Mouse (Mus musculus) midbrain, embryonic 12.5 days (tissue): Measurements from ENCODE around the gene Hoxb3. TPM values are rescaled to one million over a fixed set of nuclear protein-coding genes. Genes with fewer than 3 reads are reported as not detected.

Experiments
- ATAC-seq: fragments of 200-750 bp; cut with Nextera tagmentation; 2 replicates; pipeline ENCODE4 v1.8.0; 2017; ENCODE audit warnings: low read depth, moderate TSS enrichment, moderate library complexity; ENCODE audit not compliant: low FRiP score
- H3K27ac ChIP-seq: fragments of 300-500 bp; sonication (generic); replicated peaks from 2 replicates; pipeline ENCODE4 v1.5.1; 2016; ENCODE audit warnings: mild to moderate bottlenecking
- H3K27me3 ChIP-seq: fragments of 300-500 bp; sonication (generic); 2 replicates; pipeline ENCODE4 v1.6.1; 2016; ENCODE audit warnings: mild to moderate bottlenecking
- H3K36me3 ChIP-seq: fragments of 300-500 bp; sonication (generic); 2 replicates; pipeline ENCODE4 v1.6.1; 2016
- H3K4me1 ChIP-seq: fragments of 300-500 bp; sonication (generic); 2 replicates; pipeline ENCODE4 v1.6.1; 2016
- H3K4me2 ChIP-seq: fragments of 300-500 bp; sonication (generic); replicated peaks from 2 replicates; pipeline ENCODE4 v1.6.1; 2016; ENCODE audit warnings: mild to moderate bottlenecking, moderate library complexity
- H3K4me3 ChIP-seq: fragments of 300-500 bp; sonication (generic); 2 replicates; pipeline ENCODE4 v1.5.1; 2016; ENCODE audit warnings: mild to moderate bottlenecking
- H3K9ac ChIP-seq: fragments of 300-500 bp; sonication (generic); replicated peaks from 2 replicates; pipeline ENCODE4 v1.6.1; 2016; ENCODE audit warnings: mild to moderate bottlenecking, moderate library complexity
- H3K9me3 ChIP-seq: fragments of 300-500 bp; sonication (generic); 2 replicates; pipeline ENCODE4 v1.6.1; 2016; ENCODE audit warnings: mild to moderate bottlenecking
- WGBS: fragments of 180-500 bp; shearing (Covaris S2); methylation state at CpG from one replicate; pipeline ENCODE4 v1.1.7; 2016; 5-methylcytosine and 5-hydroxymethylcytosine counted together
- polyA plus RNA-seq: library from polyadenylated mRNA; unstranded; fragments of >200 nt; fragmentation: Nextera tagmentation; extraction: Ambion mirVana; gene quantifications from 2 replicates; pipeline ENCODE4 v1.2.1, GENCODE M21; 2016

Hoxb3 gene
- polyA plus RNA-seq, 1 experiment from 2014 or later: not detected

- no peak overlapping the region for H3K4me2 ChIP-seq
- WGBS: 5% methylated on average over 8 of the region's 8 CpGs
- H3K27ac ChIP-seq: no peak overlapping the region
- H3K4me1 ChIP-seq: 0 out of 2 replicates have a peak, but pooled peaks cover 3% of the 10 kb centered on the region
- H3K9ac ChIP-seq: no peak overlapping the region
- H3K9me3 ChIP-seq: no peaks in the 10 kb centered on the region
- peaks cover 100% of the 10 kb centered on the region for H3K27me3 ChIP-seq
- H3K4me3 ChIP-seq: no peak overlapping the region
- no peak for ATAC-seq
- H3K36me3 ChIP-seq: no peaks in the 10 kb centered on the region
Observed at GRCm38 (mm10) chr11:96328605-96329004, 5.5 kb downstream of the Hoxb3 start.

- no peak overlapping the region for H3K9ac ChIP-seq
- H3K4me3 ChIP-seq: no peak overlapping the region
- H3K36me3 ChIP-seq: no peaks in the 10 kb centered on the region
- H3K4me2 ChIP-seq: no peak overlapping the region
- H3K4me1 ChIP-seq: 0 out of 2 replicates have a peak, but pooled peaks cover 3% of the 10 kb centered on the region
- H3K27me3 ChIP-seq: peaks cover 100% of the 10 kb centered on the region
- no peaks in the 10 kb centered on the region for H3K9me3 ChIP-seq
- H3K27ac ChIP-seq: no peak overlapping the region
- 0% methylated on average over 8 of the region's 8 CpGs for WGBS
- no peak for ATAC-seq
Observed at GRCm38 (mm10) chr11:96332105-96332504, 9.0 kb downstream of the Hoxb3 start.

GRCm38 (mm10) chr11:96332618-96333032 is 9.5 kb downstream of the Hoxb3 start:
- 0 out of 2 replicates have a peak overlapping the region, but pooled peaks have one; percentile 9 for H3K4me3 ChIP-seq
- H3K4me2 ChIP-seq: no peak overlapping the region
- H3K9me3 ChIP-seq: no peaks in the 10 kb centered on the region
- H3K4me1 ChIP-seq: 0 out of 2 replicates have a peak, but pooled peaks cover 3% of the 10 kb centered on the region
- no peak for ATAC-seq
- WGBS: under 1% methylated on average over 34 of the region's 35 CpGs
- no peak overlapping the region for H3K27ac ChIP-seq
- H3K27me3 ChIP-seq: peaks cover 100% of the 10 kb centered on the region
- H3K9ac ChIP-seq: no peak overlapping the region
- no peaks in the 10 kb centered on the region for H3K36me3 ChIP-seq

- Histone ChIP-seq H3K27me3 (peaks cover 100% of the 10 kb centered on the region), H3K4me1 (0 out of 2 replicates have a peak, but pooled peaks cover 3% of the 10 kb centered on the region), H3K4me3 (no peak overlapping the region), H3K9ac (no peak overlapping the region), H3K9me3 (no peaks in the 10 kb centered on the region), H3K27ac (no peak overlapping the region), H3K4me2 (no peak overlapping the region), H3K36me3 (no peaks in the 10 kb centered on the region)
- ATAC-seq: no peak
- WGBS: 3% methylated on average over 17 of the region's 17 CpGs
Observed at GRCm38 (mm10) chr11:96333241-96334001, 10.3 kb downstream of the Hoxb3 start.

GRCm38 (mm10) chr11:96334002-96334364 is 10.9 kb downstream of the Hoxb3 start:
- Histone ChIP-seq H3K9ac (no peak overlapping the region), H3K27ac (no peak overlapping the region), H3K27me3 (peaks cover 100% of the 10 kb centered on the region), H3K4me3 (no peak overlapping the region), H3K4me2 (no peak overlapping the region), H3K36me3 (no peaks in the 10 kb centered on the region), H3K4me1 (0 out of 2 replicates have a peak, but pooled peaks cover 3% of the 10 kb centered on the region), H3K9me3 (no peaks in the 10 kb centered on the region)
- ATAC-seq: no peak
- 0% methylated on average over 2 of the region's 2 CpGs for WGBS

GRCm38 (mm10) chr11:96334998-96335397 is 11.9 kb downstream of the Hoxb3 start:
- H3K4me3 ChIP-seq: no peak overlapping the region
- H3K4me1 ChIP-seq: 0 out of 2 replicates have a peak, but pooled peaks cover 3% of the 10 kb centered on the region
- 28% methylated on average over 3 of the region's 3 CpGs for WGBS
- H3K36me3 ChIP-seq: no peaks in the 10 kb centered on the region
- no peak overlapping the region for H3K27ac ChIP-seq
- H3K9me3 ChIP-seq: no peaks in the 10 kb centered on the region
- no peak overlapping the region for H3K4me2 ChIP-seq
- H3K9ac ChIP-seq: no peak overlapping the region
- no peak for ATAC-seq
- peaks cover 100% of the 10 kb centered on the region for H3K27me3 ChIP-seq

- Histone ChIP-seq H3K27ac (no peak overlapping the region), H3K4me3 (no peak overlapping the region), H3K9me3 (no peaks in the 10 kb centered on the region), H3K4me2 (no peak overlapping the region), H3K4me1 (0 out of 2 replicates have a peak, but pooled peaks cover 3% of the 10 kb centered on the region), H3K9ac (no peak overlapping the region), H3K27me3 (peaks cover 100% of the 10 kb centered on the region), H3K36me3 (no peaks in the 10 kb centered on the region)
- no peak for ATAC-seq
- 3% methylated on average over 2 of the region's 2 CpGs for WGBS
Observed at GRCm38 (mm10) chr11:96336597-96336996, 13.5 kb downstream of the Hoxb3 start.

GRCm38 (mm10) chr11:96337026-96337425 is 13.9 kb downstream of the Hoxb3 start:
- no peak for ATAC-seq
- H3K27ac ChIP-seq: no peak overlapping the region
- 2% methylated on average over 6 of the region's 6 CpGs for WGBS

GRCm38 (mm10) chr11:96338957-96339855 is 16.1 kb downstream of the Hoxb3 start:
- no peak overlapping the region for H3K4me3 ChIP-seq
- H3K4me1 ChIP-seq: no peaks in the 10 kb centered on the region
- 9% methylated on average over 7 of the region's 7 CpGs for WGBS
- H3K4me2 ChIP-seq: no peak overlapping the region
- H3K9me3 ChIP-seq: no peaks in the 10 kb centered on the region
- no peaks in the 10 kb centered on the region for H3K36me3 ChIP-seq
- no peak overlapping the region for H3K9ac ChIP-seq
- H3K27ac ChIP-seq: no peak overlapping the region
- peaks cover 100% of the 10 kb centered on the region for H3K27me3 ChIP-seq
- ATAC-seq: no peak

More at GRCm38 (mm10) chr11:96337026-96337425, 13.9 kb downstream of the Hoxb3 start:
- no peak overlapping the region for H3K9ac ChIP-seq
- H3K4me2 ChIP-seq: no peak overlapping the region
- H3K4me1 ChIP-seq: 0 out of 2 replicates have a peak, but pooled peaks cover 3% of the 10 kb centered on the region
- H3K9me3 ChIP-seq: no peaks in the 10 kb centered on the region
- peaks cover 100% of the 10 kb centered on the region for H3K27me3 ChIP-seq
- no peak overlapping the region for H3K4me3 ChIP-seq
- H3K36me3 ChIP-seq: no peaks in the 10 kb centered on the region

GRCm38 (mm10) chr11:96340698-96341365 is 17.7 kb downstream of the Hoxb3 start:
- peaks cover 100% of the 10 kb centered on the region for H3K27me3 ChIP-seq
- H3K36me3 ChIP-seq: no peaks in the 10 kb centered on the region
- no peak overlapping the region for H3K4me3 ChIP-seq
- no peak for ATAC-seq
- no peak overlapping the region for H3K4me2 ChIP-seq
- H3K9me3 ChIP-seq: no peaks in the 10 kb centered on the region
- H3K9ac ChIP-seq: no peak overlapping the region
- no peak overlapping the region for H3K27ac ChIP-seq
- WGBS: under 1% methylated on average over 30 of the region's 36 CpGs
- H3K4me1 ChIP-seq: peaks cover 5% of the 10 kb centered on the region; the same call in 1 of the 2 replicates

GRCm38 (mm10) chr11:96341701-96342575 is 18.8 kb downstream of the Hoxb3 start:
- ATAC-seq: no peak
- peaks cover 7% of the 10 kb centered on the region; the same call in 1 of the 2 replicates for H3K4me1 ChIP-seq
- no peak overlapping the region for H3K4me3 ChIP-seq
- H3K27me3 ChIP-seq: peaks cover 100% of the 10 kb centered on the region
- no peaks in the 10 kb centered on the region for H3K9me3 ChIP-seq
- no peak overlapping the region for H3K4me2 ChIP-seq
- WGBS: 1% methylated on average over 40 of the region's 40 CpGs
- H3K9ac ChIP-seq: no peak overlapping the region
- H3K27ac ChIP-seq: no peak overlapping the region
- H3K36me3 ChIP-seq: no peaks in the 10 kb centered on the region
